Mouse (Mus musculus): ENCODE results near the gene Noa1. TPM values are rescaled to one million over a fixed set of nuclear protein-coding genes. Genes with fewer than 3 reads are reported as not detected.

Gene Noa1
- polyA plus RNA-seq, 1 experiment from 2014 or later = 30.4 TPM

- peaks cover 60% of the 10 kb centered on the region for H3K36me3 ChIP-seq (ENCODE audit: control insufficient read depth, insufficient read depth, low read length)
Observed at GRCm38 (mm10) chr5:77348901-77349300, 39.0 kb upstream of the Noa1 start.

GRCm38 (mm10) chr5:77340033-77340432 is 30.1 kb upstream of the Noa1 start:
- H3K27me3 ChIP-seq (replicated peaks; ENCODE audit: control insufficient read depth, insufficient read depth, low read length) = no peaks in the 10 kb centered on the region
- ATAC-seq (replicated peaks; ENCODE audit: low FRiP score, low TSS enrichment, low read depth) (no peak), DNase-seq (ENCODE audit: low spot score) (no peak)
- H3K4me2 ChIP-seq (ENCODE audit: low read length) = no peak overlapping the region
- no peak overlapping the region for H3K9ac ChIP-seq (ENCODE audit: low read length)
- H3K4me1 ChIP-seq (replicated peaks; ENCODE audit: control insufficient read depth, insufficient read depth, low read length) = no peaks in the 10 kb centered on the region
- no peak overlapping the region for H3K27ac ChIP-seq (ENCODE audit: low read depth)
- H3K9me3 ChIP-seq (ENCODE audit: control insufficient read depth, low read length) = no peaks in the 10 kb centered on the region
- no peak overlapping the region for H3K4me3 ChIP-seq (ENCODE audit: low read depth, low read length)
- WGBS = 87% methylated on average over 4 of the region's 4 CpGs
- H3K36me3 ChIP-seq (ENCODE audit: control insufficient read depth, insufficient read depth, low read length) = peaks cover 98% of the 10 kb centered on the region

More at GRCm38 (mm10) chr5:77348901-77349300, 39.0 kb upstream of the Noa1 start:
- no peak for ATAC-seq (replicated peaks; ENCODE audit: low FRiP score, low TSS enrichment, low read depth)
- H3K9me3 ChIP-seq (ENCODE audit: control insufficient read depth, low read length) = no peaks in the 10 kb centered on the region
- no peaks in the 10 kb centered on the region for H3K4me1 ChIP-seq (replicated peaks; ENCODE audit: control insufficient read depth, insufficient read depth, low read length)
- 95% methylated on average over 8 of the region's 8 CpGs for WGBS
- H3K4me3 ChIP-seq (ENCODE audit: low read depth, low read length) = no peak overlapping the region
- no peak overlapping the region for H3K4me2 ChIP-seq (ENCODE audit: low read length)
- no peak overlapping the region for H3K27ac ChIP-seq (ENCODE audit: low read depth)
- no peaks in the 10 kb centered on the region for H3K27me3 ChIP-seq (replicated peaks; ENCODE audit: control insufficient read depth, insufficient read depth, low read length)
- DNase-seq (ENCODE audit: low spot score) = no peak
- H3K9ac ChIP-seq (ENCODE audit: low read length) = no peak overlapping the region

- no peak overlapping the region for H3K9ac ChIP-seq (ENCODE audit: low read length)
- ATAC-seq (replicated peaks; ENCODE audit: low FRiP score, low TSS enrichment, low read depth) (no peak), DNase-seq (ENCODE audit: low spot score) (no peak)
- no peaks in the 10 kb centered on the region for H3K9me3 ChIP-seq (ENCODE audit: control insufficient read depth, low read length)
- peaks cover 91% of the 10 kb centered on the region for H3K36me3 ChIP-seq (ENCODE audit: control insufficient read depth, insufficient read depth, low read length)
- no peaks in the 10 kb centered on the region for H3K27me3 ChIP-seq (replicated peaks; ENCODE audit: control insufficient read depth, insufficient read depth, low read length)
- H3K27ac ChIP-seq (ENCODE audit: low read depth) = no peak overlapping the region
- no peak overlapping the region for H3K4me3 ChIP-seq (ENCODE audit: low read depth, low read length)
- H3K4me1 ChIP-seq (replicated peaks; ENCODE audit: control insufficient read depth, insufficient read depth, low read length) = no peaks in the 10 kb centered on the region
- no peak overlapping the region for H3K4me2 ChIP-seq (ENCODE audit: low read length)
- WGBS = 78% methylated on average over 5 of the region's 5 CpGs
Observed at GRCm38 (mm10) chr5:77330154-77330553, 20.3 kb upstream of the Noa1 start.

GRCm38 (mm10) chr5:77324936-77325335 is 15.1 kb upstream of the Noa1 start:
- 88% methylated on average over 1 of the region's 1 CpGs for WGBS
- no peak overlapping the region for H3K4me3 ChIP-seq (ENCODE audit: low read depth, low read length)
- H3K36me3 ChIP-seq (ENCODE audit: control insufficient read depth, insufficient read depth, low read length) = peaks cover 95% of the 10 kb centered on the region

GRCm38 (mm10) chr5:77314986-77315385 is 5.1 kb upstream of the Noa1 start:
- Histone ChIP-seq H3K9ac (ENCODE audit: low read length) (no peak overlapping the region), H3K36me3 (ENCODE audit: control insufficient read depth, insufficient read depth, low read length) (peaks cover 59% of the 10 kb centered on the region), H3K4me1 (replicated peaks; ENCODE audit: control insufficient read depth, insufficient read depth, low read length) (peaks cover 9% of the 10 kb centered on the region), H3K27ac (ENCODE audit: low read depth) (no peak overlapping the region), H3K27me3 (replicated peaks; ENCODE audit: control insufficient read depth, insufficient read depth, low read length) (no peaks in the 10 kb centered on the region), H3K9me3 (ENCODE audit: control insufficient read depth, low read length) (no peaks in the 10 kb centered on the region), H3K4me3 (ENCODE audit: low read depth, low read length) (no peak overlapping the region), H3K4me2 (ENCODE audit: low read length) (no peak overlapping the region)
- DNase-seq (ENCODE audit: low spot score) = no peak
- 86% methylated on average over 6 of the region's 6 CpGs for WGBS
- ATAC-seq (replicated peaks; ENCODE audit: low FRiP score, low TSS enrichment, low read depth) = no peak

More at GRCm38 (mm10) chr5:77324936-77325335, 15.1 kb upstream of the Noa1 start:
- ATAC-seq (replicated peaks; ENCODE audit: low FRiP score, low TSS enrichment, low read depth) (no peak), DNase-seq (ENCODE audit: low spot score) (no peak)
- Histone ChIP-seq H3K9ac (ENCODE audit: low read length) (no peak overlapping the region), H3K27ac (ENCODE audit: low read depth) (no peak overlapping the region), H3K4me2 (ENCODE audit: low read length) (no peak overlapping the region), H3K27me3 (replicated peaks; ENCODE audit: control insufficient read depth, insufficient read depth, low read length) (no peaks in the 10 kb centered on the region), H3K4me1 (replicated peaks; ENCODE audit: control insufficient read depth, insufficient read depth, low read length) (no peaks in the 10 kb centered on the region), H3K9me3 (ENCODE audit: control insufficient read depth, low read length) (no peaks in the 10 kb centered on the region)

GRCm38 (mm10) chr5:77314206-77314605 is 4.3 kb upstream of the Noa1 start:
- peaks cover 53% of the 10 kb centered on the region for H3K36me3 ChIP-seq (ENCODE audit: control insufficient read depth, insufficient read depth, low read length)
- WGBS = 96% methylated on average over 4 of the region's 4 CpGs

GRCm38 (mm10) chr5:77309051-77309906 is 605 bp downstream of the Noa1 start:
- Histone ChIP-seq H3K27ac (ENCODE audit: low read depth) (no peak overlapping the region; the same call in 1 of the 2 replicates), H3K4me1 (replicated peaks; ENCODE audit: control insufficient read depth, insufficient read depth, low read length) (peaks cover 21% of the 10 kb centered on the region)

More at GRCm38 (mm10) chr5:77314206-77314605, 4.3 kb upstream of the Noa1 start:
- no peaks in the 10 kb centered on the region for H3K27me3 ChIP-seq (replicated peaks; ENCODE audit: control insufficient read depth, insufficient read depth, low read length)
- H3K9ac ChIP-seq (ENCODE audit: low read length) = no peak overlapping the region
- H3K27ac ChIP-seq (ENCODE audit: low read depth) = no peak overlapping the region
- peaks cover 9% of the 10 kb centered on the region for H3K4me1 ChIP-seq (replicated peaks; ENCODE audit: control insufficient read depth, insufficient read depth, low read length)
- DNase-seq (ENCODE audit: low spot score) (no peak), ATAC-seq (replicated peaks; ENCODE audit: low FRiP score, low TSS enrichment, low read depth) (no peak)
- no peak overlapping the region for H3K4me3 ChIP-seq (ENCODE audit: low read depth, low read length)
- no peaks in the 10 kb centered on the region for H3K9me3 ChIP-seq (ENCODE audit: control insufficient read depth, low read length)
- no peak overlapping the region for H3K4me2 ChIP-seq (ENCODE audit: low read length)

GRCm38 (mm10) chr5:77307821-77308553 is 1.9 kb downstream of the Noa1 start:
- ATAC-seq (replicated peaks; ENCODE audit: low FRiP score, low TSS enrichment, low read depth) (no peak), DNase-seq (ENCODE audit: low spot score) (no peak)
- Histone ChIP-seq H3K4me3 (ENCODE audit: low read depth, low read length) (peak overlapping the region; percentile 86), H3K9me3 (ENCODE audit: control insufficient read depth, low read length) (no peaks in the 10 kb centered on the region), H3K27ac (ENCODE audit: low read depth) (no peak overlapping the region), H3K4me1 (replicated peaks; ENCODE audit: control insufficient read depth, insufficient read depth, low read length) (peaks cover 21% of the 10 kb centered on the region), H3K27me3 (replicated peaks; ENCODE audit: control insufficient read depth, insufficient read depth, low read length) (no peaks in the 10 kb centered on the region), H3K4me2 (ENCODE audit: low read length) (peak overlapping the region; percentile 98), H3K9ac (ENCODE audit: low read length) (peak overlapping the region; percentile 84), H3K36me3 (ENCODE audit: control insufficient read depth, insufficient read depth, low read length) (peaks cover 32% of the 10 kb centered on the region)
- WGBS = 84% methylated on average over 5 of the region's 5 CpGs

More at GRCm38 (mm10) chr5:77309051-77309906, 605 bp downstream of the Noa1 start:
- H3K4me3 ChIP-seq (ENCODE audit: low read depth, low read length) = peak overlapping the region; percentile 86
- peaks cover 40% of the 10 kb centered on the region for H3K36me3 ChIP-seq (ENCODE audit: control insufficient read depth, insufficient read depth, low read length)
- under 1% methylated on average over 76 of the region's 76 CpGs for WGBS
- H3K4me2 ChIP-seq (ENCODE audit: low read length) = peak overlapping the region; percentile 98
- peak overlapping the region; percentile 84 for H3K9ac ChIP-seq (ENCODE audit: low read length)
- DNase-seq (ENCODE audit: low spot score) = peak; percentile 89
- no peaks in the 10 kb centered on the region for H3K9me3 ChIP-seq (ENCODE audit: control insufficient read depth, low read length)
- ATAC-seq (replicated peaks; ENCODE audit: low FRiP score, low TSS enrichment, low read depth) = peak; percentile 29
- no peaks in the 10 kb centered on the region for H3K27me3 ChIP-seq (replicated peaks; ENCODE audit: control insufficient read depth, insufficient read depth, low read length)
